Mouse (Mus musculus) E14TG2a.4 (cell line): Measurements from ENCODE around the gene Crisp2.

Experiments used
- CTCF ChIP-seq: conservative IDR thresholded peaks from 2 replicates; pipeline ENCODE4 v1.5.1; 2014; ENCODE audit warnings: low read length
- NANOG ChIP-seq: IDR thresholded peaks from 2 replicates; pipeline ENCODE4 v1.6.1; 2014; ENCODE audit warnings: borderline replicate concordance, low read length, mixed read lengths
- POU5F1 ChIP-seq: IDR thresholded peaks from 2 replicates; pipeline ENCODE4 v1.6.1; 2014; ENCODE audit warnings: low read length, borderline replicate concordance

GRCm38 (mm10) chr17:40793921-40794854, 12.6 kb downstream of the Crisp2 start:
- peak; percentile 33; the same call in 1 of the 2 replicates for TF ChIP-seq CTCF
- no peak for TF ChIP-seq POU5F1
- no peak for TF ChIP-seq NANOG
